Mouse (Mus musculus): ENCODE data around the gene Trmt2a.

GRCm38 (mm10) chr16:18228856-18229255 lies 19.6 kb upstream of the Trmt2a start:
- TF ChIP-seq CTCF (IDR thresholded peaks at IDR 0.05; ENCODE audit: low read depth), result no peak
- TF ChIP-seq EP300 (IDR thresholded peaks at IDR 0.05; ENCODE audit: low read depth), result no peak
